Mouse (Mus musculus): ENCODE measurements at regions not wholly inside any gene's neighbourhood (a gene's known extent, or its start where the extent isn't known, plus 50 kb on each side); places are given as distances from the start of the nearest gene placed in this dataset.
"Not testable (repeated sequence)": the region's sequence is repeated elsewhere in the genome, so short reads cannot be mapped to it uniquely, and the experiment has no call there.

DNA sequence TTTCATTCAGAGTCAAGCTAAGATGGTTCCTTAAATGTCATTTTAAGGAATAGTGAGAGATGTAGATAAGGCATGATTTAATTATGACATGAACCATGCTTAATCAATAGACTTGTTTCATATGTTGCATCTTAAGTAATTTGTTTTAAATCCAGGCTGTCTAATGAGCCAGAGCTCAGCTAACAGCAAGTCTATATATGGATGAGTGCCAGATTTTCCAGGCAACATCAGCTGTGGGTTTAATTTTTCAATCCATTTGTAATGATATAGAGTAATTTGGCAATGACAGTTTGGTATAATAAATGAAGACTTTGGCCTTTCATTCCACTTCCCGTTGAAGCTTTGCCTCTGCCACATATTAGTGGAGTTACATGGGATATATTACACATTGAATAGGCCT is 677.3 kb upstream of the Sorcs1 start:
- Histone ChIP-seq H3K27ac (replicated peaks) (no peak overlapping the region), H3K9ac (ENCODE audit: low read length) (no peak overlapping the region), H3K4me2 (replicated peaks; ENCODE audit: low read depth) (no peak overlapping the region), H3K4me3 (ENCODE audit: low read depth, low read length) (no peak overlapping the region), H3K27me3 (ENCODE audit: control insufficient read depth, insufficient read depth, low read length) (no peaks in the 10 kb centered on the region), H3K36me3 (ENCODE audit: control insufficient read depth, insufficient read depth, low read length) (no peaks in the 10 kb centered on the region), H3K4me1 (replicated peaks; ENCODE audit: control insufficient read depth, insufficient read depth) (no peaks in the 10 kb centered on the region), H3K9me3 (ENCODE audit: control insufficient read depth, low read length) (no peaks in the 10 kb centered on the region)
- no peak for TF ChIP-seq CTCF (IDR thresholded peaks at IDR 0.05; ENCODE audit: low read depth)
- TF ChIP-seq EP300 (optimal IDR thresholded peaks at IDR 0.05): no peak
- no peak for ATAC-seq (ENCODE audit: low FRiP score, low TSS enrichment)
- WGBS: 39% methylated on average over 1 of the region's 1 CpGs
- DNase-seq (ENCODE audit: low spot score): no peak

DNA sequence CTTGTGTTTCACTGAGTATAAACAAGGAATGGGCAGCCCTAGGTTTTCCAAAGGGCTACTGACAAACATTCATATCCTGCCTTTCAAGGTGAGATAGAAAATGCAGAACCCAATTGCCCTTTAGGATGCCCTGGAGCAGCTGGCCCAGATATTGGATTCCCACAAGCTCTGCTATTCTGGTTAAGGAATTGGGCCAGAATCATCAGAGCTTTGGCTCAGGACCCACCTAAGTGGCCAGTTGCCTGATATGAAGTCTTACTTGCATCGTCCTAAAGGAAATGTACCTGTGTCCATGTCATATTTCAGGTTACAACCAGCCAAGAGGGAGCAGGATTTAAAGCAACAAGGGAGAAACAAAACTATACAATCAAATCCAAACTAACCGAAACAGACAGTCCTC is 662.0 kb upstream of the Sorcs1 start:
- H3K4me1 ChIP-seq (replicated peaks; ENCODE audit: control insufficient read depth, insufficient read depth): no peaks in the 10 kb centered on the region
- no peak overlapping the region for H3K4me3 ChIP-seq (ENCODE audit: low read depth, low read length)
- no peak overlapping the region for H3K27ac ChIP-seq (replicated peaks)
- no peaks in the 10 kb centered on the region for H3K9me3 ChIP-seq (ENCODE audit: control insufficient read depth, low read length)
- DNase-seq (ENCODE audit: low spot score) (no peak), ATAC-seq (ENCODE audit: low FRiP score, low TSS enrichment) (no peak)
- no peaks in the 10 kb centered on the region for H3K36me3 ChIP-seq (ENCODE audit: control insufficient read depth, insufficient read depth, low read length)
- no peak overlapping the region for H3K9ac ChIP-seq (ENCODE audit: low read length)
- no peak overlapping the region for H3K4me2 ChIP-seq (replicated peaks; ENCODE audit: low read depth)
- 80% methylated on average over 2 of the region's 2 CpGs for WGBS
- no peaks in the 10 kb centered on the region for H3K27me3 ChIP-seq (ENCODE audit: control insufficient read depth, insufficient read depth, low read length)
- no peak for TF ChIP-seq EP300 (optimal IDR thresholded peaks at IDR 0.05)
- TF ChIP-seq CTCF (IDR thresholded peaks at IDR 0.05; ENCODE audit: low read depth): no peak

GRCm38 (mm10) chr19:51330010-51330409 is 651.6 kb upstream of the Sorcs1 start:
- Histone ChIP-seq H3K9me3 (ENCODE audit: control insufficient read depth, low read length) (no peaks in the 10 kb centered on the region), H3K27me3 (ENCODE audit: control insufficient read depth, insufficient read depth, low read length) (no peaks in the 10 kb centered on the region), H3K27ac (replicated peaks) (no peak overlapping the region), H3K4me2 (replicated peaks; ENCODE audit: low read depth) (no peak overlapping the region), H3K4me3 (ENCODE audit: low read depth, low read length) (no peak overlapping the region), H3K9ac (ENCODE audit: low read length) (no peak overlapping the region), H3K36me3 (ENCODE audit: control insufficient read depth, insufficient read depth, low read length) (no peaks in the 10 kb centered on the region), H3K4me1 (replicated peaks; ENCODE audit: control insufficient read depth, insufficient read depth) (no peaks in the 10 kb centered on the region)
- TF ChIP-seq EP300 (optimal IDR thresholded peaks at IDR 0.05): no peak
- no peak for TF ChIP-seq CTCF (IDR thresholded peaks at IDR 0.05; ENCODE audit: low read depth)
- ATAC-seq (ENCODE audit: low FRiP score, low TSS enrichment) (no peak), DNase-seq (ENCODE audit: low spot score) (no peak)
- WGBS: 57% methylated on average over 2 of the region's 2 CpGs

DNA sequence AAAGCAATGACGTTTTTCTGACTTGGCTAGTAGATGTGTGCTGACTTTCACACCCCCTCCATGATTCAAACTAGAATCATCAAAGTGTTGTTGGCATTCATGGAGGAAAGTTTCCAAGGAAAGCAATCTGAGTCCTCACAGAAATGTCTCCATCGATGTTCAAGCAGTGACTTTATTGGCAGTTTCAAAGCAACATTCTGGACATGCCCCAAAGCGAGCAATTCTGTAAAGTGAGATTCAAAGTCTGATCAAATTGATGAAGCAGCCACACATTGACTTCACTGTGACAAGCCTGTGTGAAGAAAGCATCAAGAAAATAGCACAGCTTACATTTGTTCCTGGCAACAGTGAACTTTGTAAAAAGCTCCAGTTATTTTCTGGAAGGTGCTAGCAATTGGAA is 625.3 kb upstream of the Sorcs1 start:
- Histone ChIP-seq H3K4me1 (replicated peaks; ENCODE audit: control insufficient read depth, insufficient read depth) (no peaks in the 10 kb centered on the region), H3K4me3 (ENCODE audit: low read depth, low read length) (no peak overlapping the region), H3K9ac (ENCODE audit: low read length) (no peak overlapping the region), H3K27ac (replicated peaks) (no peak overlapping the region), H3K4me2 (replicated peaks; ENCODE audit: low read depth) (no peak overlapping the region), H3K36me3 (ENCODE audit: control insufficient read depth, insufficient read depth, low read length) (no peaks in the 10 kb centered on the region), H3K27me3 (ENCODE audit: control insufficient read depth, insufficient read depth, low read length) (no peaks in the 10 kb centered on the region), H3K9me3 (ENCODE audit: control insufficient read depth, low read length) (no peaks in the 10 kb centered on the region)
- 69% methylated on average over 3 of the region's 3 CpGs for WGBS
- DNase-seq (ENCODE audit: low spot score): no peak
- ATAC-seq (ENCODE audit: low FRiP score, low TSS enrichment): no peak
- no peak for TF ChIP-seq CTCF (IDR thresholded peaks at IDR 0.05; ENCODE audit: low read depth)
- no peak for TF ChIP-seq EP300 (optimal IDR thresholded peaks at IDR 0.05)

GRCm38 (mm10) chr19:51296631-51297030 is 618.2 kb upstream of the Sorcs1 start:
- H3K36me3 ChIP-seq (ENCODE audit: control insufficient read depth, insufficient read depth, low read length); H3K4me1 ChIP-seq (replicated peaks; ENCODE audit: control insufficient read depth, insufficient read depth); H3K9ac ChIP-seq (ENCODE audit: low read length); H3K9me3 ChIP-seq (ENCODE audit: control insufficient read depth, low read length); H3K27ac ChIP-seq (replicated peaks); H3K27me3 ChIP-seq (ENCODE audit: control insufficient read depth, insufficient read depth, low read length); H3K4me2 ChIP-seq (replicated peaks; ENCODE audit: low read depth); H3K4me3 ChIP-seq (ENCODE audit: low read depth, low read length); ATAC-seq (ENCODE audit: low FRiP score, low TSS enrichment); DNase-seq (ENCODE audit: low spot score): not testable (repeated sequence)
- 75% methylated on average over 4 of the region's 4 CpGs for WGBS

DNA sequence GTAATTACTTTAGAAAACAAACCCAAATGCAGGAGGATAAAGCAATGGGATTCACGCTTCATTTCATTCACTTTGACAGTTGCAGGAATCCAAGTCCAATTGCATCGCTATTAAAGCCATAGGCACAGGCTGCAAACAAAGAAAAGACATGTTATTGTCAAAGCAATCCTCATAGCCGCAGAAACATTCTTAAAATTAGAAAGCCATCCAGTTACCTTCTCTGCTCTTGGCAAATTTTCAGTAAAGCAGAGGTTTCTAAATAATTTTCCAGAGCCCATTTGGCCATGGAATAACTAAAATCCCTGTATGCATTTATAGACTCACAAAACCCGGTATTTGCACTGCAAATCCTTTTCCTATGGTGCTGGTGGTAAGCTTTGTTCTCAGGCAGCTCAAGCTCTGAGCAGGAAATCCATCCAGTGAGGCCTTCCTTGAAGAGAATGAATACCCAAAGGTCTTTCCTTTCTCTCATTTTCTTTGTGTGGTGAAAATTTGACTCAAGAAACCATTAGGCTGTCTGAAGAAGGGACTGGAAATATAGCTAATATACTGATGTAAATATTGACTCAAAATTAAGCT is 590.6 kb upstream of the Sorcs1 start:
- WGBS: 53% methylated on average over 4 of the region's 4 CpGs
- H3K9me3 ChIP-seq (ENCODE audit: control insufficient read depth, low read length): no peaks in the 10 kb centered on the region
- DNase-seq (ENCODE audit: low spot score) (no peak), ATAC-seq (ENCODE audit: low FRiP score, low TSS enrichment) (no peak)
- no peak overlapping the region for H3K27ac ChIP-seq (replicated peaks)
- no peaks in the 10 kb centered on the region for H3K36me3 ChIP-seq (ENCODE audit: control insufficient read depth, insufficient read depth, low read length)
- H3K4me1 ChIP-seq (replicated peaks; ENCODE audit: control insufficient read depth, insufficient read depth): no peaks in the 10 kb centered on the region
- TF ChIP-seq CTCF (IDR thresholded peaks at IDR 0.05; ENCODE audit: low read depth) (no peak), EP300 (optimal IDR thresholded peaks at IDR 0.05) (no peak)
- no peaks in the 10 kb centered on the region for H3K27me3 ChIP-seq (ENCODE audit: control insufficient read depth, insufficient read depth, low read length)
- no peak overlapping the region for H3K9ac ChIP-seq (ENCODE audit: low read length)
- no peak overlapping the region for H3K4me3 ChIP-seq (ENCODE audit: low read depth, low read length)
- H3K4me2 ChIP-seq (replicated peaks; ENCODE audit: low read depth): no peak overlapping the region
